ENCODE assay signal across 18 mouse cellular contexts in genomic region chr2:104371606-104372130, GRCm38 (mm10). TPM values are rescaled to one million over a fixed set of nuclear protein-coding genes. Genes with fewer than 3 reads are reported as not detected.
"Had no signal": no experiment of that assay in that cellular context is flagged by ENCODE, and none has a peak within 500 bp of the region (broad histone marks: within the 10 kb centered on the region; RNA-seq: fewer than 3 reads in every experiment).

No protein-coding gene starts in this region.

- H3K4me3 ChIP-seq: midbrain, embryonic 10.5 days; midbrain, embryonic 12.5 days; myocyte; neural tube, embryonic 13.5 days; neural tube, embryonic 15.5 days; stomach, embryonic 15.5 days had no signal

- H3K4me1 ChIP-seq: stomach, embryonic 15.5 days had no signal

- H3K9me3 ChIP-seq: midbrain, embryonic 10.5 days; midbrain, embryonic 12.5 days; neural tube, embryonic 13.5 days; neural tube, embryonic 15.5 days; stomach, embryonic 15.5 days had no signal

- H3K27ac ChIP-seq: midbrain, embryonic 10.5 days; midbrain, embryonic 12.5 days; neural tube, embryonic 13.5 days; neural tube, embryonic 15.5 days; stomach, embryonic 15.5 days; stomach, postnatal 0 days had no signal

- H3K9ac ChIP-seq: lung, embryonic 14.5 days; midbrain, embryonic 12.5 days; neural tube, embryonic 13.5 days; neural tube, embryonic 15.5 days; stomach, embryonic 15.5 days had no signal

- DNase-seq: lung, adult 18-20 months; lung, embryonic 14.5 days; lung, postnatal 10 days; lung, postnatal 4 days; midbrain, embryonic 14.5 days; right cerebral cortex, postnatal 14 days; thymus, adult 2 months; thymus, postnatal 14 days; thymus, postnatal 36 days had no signal

- H3K36me3 ChIP-seq: midbrain, embryonic 10.5 days; midbrain, embryonic 12.5 days; neural tube, embryonic 13.5 days; neural tube, embryonic 15.5 days; stomach, embryonic 15.5 days had no signal

RNA-seq across cellular contexts. Expression of gene D430041D05Rik, which starts 39.1 kb away (rescaled TPM):
- total RNA-seq: megakaryocyte, adult 5-6 weeks; megakaryocyte-erythroid progenitor cell, adult 5-6 weeks had no signal
